Mouse (Mus musculus) heart, embryonic 14.5 days (tissue): ENCODE results near the gene Paqr9. TPM values are rescaled to one million over a fixed set of nuclear protein-coding genes. Genes with fewer than 3 reads are reported as not detected.

Source experiments
- ATAC-seq: fragments of 200-750 bp; cut with Nextera tagmentation; 2 replicates; pipeline ENCODE4 v1.8.0; 2017; ENCODE audit warnings: low read depth, moderate TSS enrichment; ENCODE audit not compliant: insufficient number of reproducible peaks, insufficient read depth, low FRiP score
- H3K27ac ChIP-seq, 2 experiments: fragments of 200-500 bp in 1 of 2; fragments of 300-500 bp in 1 of 2; sonication (generic) in 1 of 2; replicated peaks in 1 of 2; 2 replicates each; pipeline ENCODE4 v1.5.1; 2012 to 2014; ENCODE audit warnings: low read depth in 2 of 2, low read length in 2 of 2, control low read depth in 1 of 2, mild to moderate bottlenecking in 1 of 2, mixed read lengths in 1 of 2; ENCODE audit not compliant: control insufficient read depth in 1 of 2, insufficient read depth in 1 of 2
- H3K27me3 ChIP-seq: fragments of 300-500 bp; sonication (generic); 2 replicates; pipeline ENCODE4 v1.6.1; 2014; ENCODE audit warnings: mild to moderate bottlenecking, low read length, control low read depth; ENCODE audit not compliant: control insufficient read depth, insufficient read depth
- H3K36me3 ChIP-seq: fragments of 300-500 bp; sonication (generic); 2 replicates; pipeline ENCODE4 v1.6.1; 2014; ENCODE audit warnings: mild to moderate bottlenecking, control low read depth, low read length, mixed read lengths; ENCODE audit not compliant: control insufficient read depth, insufficient read depth
- H3K4me1 ChIP-seq, 2 experiments: fragments of 200-500 bp in 1 of 2; fragments of 300-500 bp in 1 of 2; sonication (generic) in 1 of 2; 2 replicates each; pipeline ENCODE4 v1.6.1; 2012 to 2014; ENCODE audit warnings: low read length in 2 of 2, control low read depth in 1 of 2, mixed read lengths in 1 of 2; ENCODE audit not compliant: control insufficient read depth in 2 of 2, insufficient read depth in 2 of 2
- H3K4me2 ChIP-seq: fragments of 300-500 bp; sonication (generic); 2 replicates; pipeline ENCODE4 v1.6.1; 2014; ENCODE audit warnings: mild to moderate bottlenecking, low read length
- H3K4me3 ChIP-seq, 2 experiments: fragments of 200-500 bp in 1 of 2; fragments of 300-500 bp in 1 of 2; sonication (generic) in 1 of 2; 2 replicates each; pipeline ENCODE4 v1.5.1; 2012 to 2014; ENCODE audit warnings: low read length in 2 of 2, mild to moderate bottlenecking in 2 of 2, control low read depth in 1 of 2, low read depth in 1 of 2, moderate library complexity in 1 of 2; ENCODE audit not compliant: control insufficient read depth in 1 of 2, insufficient read depth in 1 of 2
- H3K9ac ChIP-seq: fragments of 300-500 bp; sonication (generic); 2 replicates; pipeline ENCODE4 v1.6.1; 2014; ENCODE audit warnings: mild to moderate bottlenecking, low read length
- H3K9me3 ChIP-seq: fragments of 300-500 bp; sonication (generic); 2 replicates; pipeline ENCODE4 v1.6.1; 2016; ENCODE audit warnings: low read length, control low read depth; ENCODE audit not compliant: control insufficient read depth
- WGBS: fragments of 180-500 bp; shearing (Covaris S2); extraction: QIAGEN DNeasy Blood & Tissue Kit; methylation state at CpG from one replicate; pipeline ENCODE4 v1.1.7; 2014; 5-methylcytosine and 5-hydroxymethylcytosine counted together
- polyA plus RNA-seq: library from polyadenylated mRNA; unstranded; fragments of >200 nt; fragmentation: Nextera tagmentation; extraction: Ambion mirVana; gene quantifications from 2 replicates; pipeline ENCODE4 v1.2.1, GENCODE M21; 2014

Paqr9 gene
- polyA plus RNA-seq, 1 experiment from 2014 or later, result 0.91 TPM

DNA sequence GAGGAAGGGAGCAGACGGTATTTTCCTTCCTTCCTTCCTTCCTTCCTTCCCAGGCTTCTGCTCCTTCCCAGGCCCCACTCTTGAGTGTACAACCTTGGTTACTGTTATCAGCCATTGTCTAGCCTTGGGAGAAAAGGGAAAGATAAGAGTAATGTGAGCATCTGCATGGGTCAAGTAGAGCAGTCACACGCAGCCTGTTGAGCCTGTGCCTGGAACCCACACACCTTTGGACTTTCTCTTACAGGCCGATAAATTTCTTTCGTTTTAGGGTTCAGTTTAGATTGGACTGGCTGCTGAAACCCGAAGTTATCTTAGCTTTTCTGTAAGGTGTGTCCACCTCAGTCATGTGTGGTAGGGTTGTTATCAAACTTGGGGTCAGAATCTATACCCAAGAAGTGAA is 10.5 kb downstream of the Paqr9 start:
- Histone ChIP-seq H3K36me3 (no peaks in the 10 kb centered on the region), H3K4me3 (no peak overlapping the region), H3K9me3 (0 out of 2 replicates have a peak, but pooled peaks cover 4% of the 10 kb centered on the region), H3K27me3 (no peaks in the 10 kb centered on the region), H3K4me2 (no peak overlapping the region), H3K4me1 (0 out of 4 replicates have a peak, but pooled peaks cover 0 to 3% of the 10 kb centered on the region in 2 experiments), H3K27ac (no peak overlapping the region), H3K9ac (no peak overlapping the region)
- no peak for ATAC-seq
- 83% methylated on average over 5 of the region's 5 CpGs for WGBS

GRCm38 (mm10) chr9:95570604-95571003 is 11.1 kb downstream of the Paqr9 start:
- no peak overlapping the region for H3K4me3 ChIP-seq
- 0 out of 2 replicates have a peak, but pooled peaks cover 4% of the 10 kb centered on the region for H3K9me3 ChIP-seq
- H3K27me3 ChIP-seq, result no peaks in the 10 kb centered on the region
- no peak overlapping the region for H3K4me2 ChIP-seq
- H3K9ac ChIP-seq, result no peak overlapping the region
- 0 out of 4 replicates have a peak, but pooled peaks cover 0 to 3% of the 10 kb centered on the region in 2 experiments for H3K4me1 ChIP-seq
- no peaks in the 10 kb centered on the region for H3K36me3 ChIP-seq
- 86% methylated on average over 4 of the region's 4 CpGs for WGBS
- H3K27ac ChIP-seq, result no peak overlapping the region
- no peak for ATAC-seq

DNA sequence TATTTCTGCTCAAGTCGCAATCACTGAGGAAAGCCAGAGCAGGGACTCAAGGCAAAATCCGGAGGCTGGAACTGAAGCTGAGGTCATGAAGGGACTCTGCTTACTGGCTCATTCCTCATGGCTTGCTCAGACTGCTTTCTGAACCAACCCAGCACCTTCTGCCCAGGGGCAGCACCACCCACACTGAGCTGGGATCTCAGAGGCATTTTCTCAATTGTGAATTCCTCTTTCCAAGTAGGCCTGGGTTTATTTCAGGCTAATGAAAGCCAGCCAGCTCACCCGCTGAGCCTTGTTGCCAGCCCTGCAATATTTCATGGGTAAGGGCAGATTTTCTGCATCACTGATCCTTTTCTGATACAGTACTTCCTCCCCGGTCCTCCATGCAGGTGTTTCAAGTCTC is 12.0 kb downstream of the Paqr9 start:
- Histone ChIP-seq H3K36me3 (no peaks in the 10 kb centered on the region), H3K27ac (peak overlapping the region in 1 of 2 experiments; percentile 9; a peak in 1 of 4 replicates), H3K4me3 (no peak overlapping the region), H3K27me3 (no peaks in the 10 kb centered on the region), H3K9me3 (0 out of 2 replicates have a peak, but pooled peaks cover 4% of the 10 kb centered on the region), H3K9ac (no peak overlapping the region), H3K4me1 (0 out of 4 replicates have a peak, but pooled peaks cover 0 to 3% of the 10 kb centered on the region in 2 experiments), H3K4me2 (no peak overlapping the region)
- 75% methylated on average over 4 of the region's 4 CpGs for WGBS
- no peak for ATAC-seq

DNA sequence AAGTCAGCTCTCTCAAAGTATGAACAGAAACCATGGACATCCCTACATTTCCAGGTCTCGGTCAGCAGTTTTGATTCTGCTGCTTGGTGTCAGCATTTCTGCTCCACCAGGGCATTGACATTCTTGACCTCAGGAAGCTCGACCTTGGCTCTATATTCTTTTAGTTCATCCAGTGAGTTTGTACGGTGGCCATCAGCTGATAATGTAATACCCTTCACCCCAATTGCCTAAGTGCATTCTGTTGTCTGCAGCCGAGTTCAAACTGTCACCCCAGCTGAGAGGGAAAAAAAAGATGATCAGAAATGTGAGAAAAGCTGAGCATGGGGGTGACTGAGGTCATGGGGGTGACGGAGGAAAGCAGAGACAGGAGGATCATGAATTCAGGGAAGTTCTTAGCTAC is 13.1 kb downstream of the Paqr9 start:
- WGBS, result 59% methylated on average over 5 of the region's 5 CpGs
- H3K4me2 ChIP-seq, result no peak overlapping the region

DNA sequence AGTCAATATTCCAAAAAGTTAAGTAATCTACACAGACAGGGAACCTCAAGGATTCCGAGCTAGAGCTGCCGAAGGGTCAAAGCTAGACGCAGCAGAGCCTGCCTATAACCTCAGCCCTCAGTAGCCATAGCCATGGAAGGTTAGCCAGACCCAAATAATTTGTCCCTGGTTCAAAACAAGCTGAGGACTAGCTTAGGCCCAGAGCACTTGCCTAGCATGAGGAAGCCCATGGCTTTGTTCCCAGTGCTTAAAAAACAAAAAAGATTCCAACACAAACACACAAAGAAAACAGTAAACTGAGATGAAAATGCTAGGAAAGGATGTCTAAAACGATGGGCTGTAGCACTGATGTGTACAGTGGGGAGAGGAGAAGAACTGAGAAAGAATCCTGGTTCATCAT is 14.7 kb downstream of the Paqr9 start:
- Histone ChIP-seq H3K36me3 (no peaks in the 10 kb centered on the region), H3K4me2 (no peak overlapping the region), H3K9ac (no peak overlapping the region), H3K4me3 (no peak overlapping the region), H3K9me3 (0 out of 2 replicates have a peak, but pooled peaks cover 4% of the 10 kb centered on the region), H3K27me3 (no peaks in the 10 kb centered on the region), H3K4me1 (0 out of 4 replicates have a peak, but pooled peaks cover 0 to 2% of the 10 kb centered on the region in 2 experiments), H3K27ac (no peak overlapping the region)
- 77% methylated on average over 4 of the region's 4 CpGs for WGBS
- no peak for ATAC-seq

More for the DNA sequence above, 13.1 kb downstream of the Paqr9 start:
- H3K36me3 ChIP-seq, result no peaks in the 10 kb centered on the region
- H3K27me3 ChIP-seq, result no peaks in the 10 kb centered on the region
- H3K9me3 ChIP-seq, result 0 out of 2 replicates have a peak, but pooled peaks cover 4% of the 10 kb centered on the region
- no peak overlapping the region for H3K27ac ChIP-seq
- no peak overlapping the region for H3K9ac ChIP-seq
- H3K4me1 ChIP-seq, result 0 out of 4 replicates have a peak, but pooled peaks cover 0 to 3% of the 10 kb centered on the region in 2 experiments
- no peak for ATAC-seq
- no peak overlapping the region for H3K4me3 ChIP-seq

- Histone ChIP-seq H3K4me1 (no peaks in the 10 kb centered on the region; a peak in 2 of 4 replicates), H3K4me3 (no peak overlapping the region), H3K27me3 (0 out of 2 replicates have a peak, but pooled peaks cover 9% of the 10 kb centered on the region), H3K9ac (no peak overlapping the region), H3K36me3 (no peaks in the 10 kb centered on the region), H3K4me2 (no peak overlapping the region), H3K9me3 (no peaks in the 10 kb centered on the region), H3K27ac (no peak overlapping the region)
- ATAC-seq, result no peak
- WGBS, result 74% methylated on average over 6 of the region's 6 CpGs
Measured at GRCm38 (mm10) chr9:95577502-95577901, 18.0 kb downstream of the Paqr9 start.

DNA sequence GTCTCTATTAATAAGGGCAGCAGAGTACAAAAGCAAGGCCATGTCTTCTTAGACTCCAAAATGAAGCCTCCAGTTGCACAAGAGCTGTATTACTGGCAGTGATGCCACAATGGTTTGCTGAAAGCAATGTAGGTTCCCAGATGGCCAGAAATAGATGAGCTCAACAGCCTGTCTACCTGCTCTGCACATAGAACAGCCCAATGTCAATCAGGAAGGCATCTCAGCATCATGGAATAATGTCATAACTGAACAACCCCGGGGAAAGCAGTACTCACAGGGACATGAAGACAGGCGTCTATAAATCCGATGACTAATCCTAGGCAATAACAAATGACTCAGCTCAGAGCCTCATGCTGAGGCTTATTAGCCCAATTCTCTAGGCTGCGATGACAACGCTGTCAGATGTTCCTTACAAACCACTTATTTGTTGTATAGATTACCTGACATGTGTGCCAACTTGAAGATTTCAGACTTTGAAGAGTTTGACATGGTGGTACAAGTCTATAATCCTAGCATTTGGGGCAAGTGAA is 19.0 kb downstream of the Paqr9 start:
- Histone ChIP-seq H3K4me2 (no peak overlapping the region), H3K9ac (no peak overlapping the region), H3K36me3 (no peaks in the 10 kb centered on the region), H3K27me3 (0 out of 2 replicates have a peak, but pooled peaks cover 9% of the 10 kb centered on the region), H3K4me1 (no peaks in the 10 kb centered on the region; a peak in 2 of 4 replicates), H3K27ac (no peak overlapping the region), H3K4me3 (no peak overlapping the region), H3K9me3 (no peaks in the 10 kb centered on the region)
- ATAC-seq, result no peak
- WGBS, result 89% methylated on average over 5 of the region's 5 CpGs
